In the genomic region with DNA sequence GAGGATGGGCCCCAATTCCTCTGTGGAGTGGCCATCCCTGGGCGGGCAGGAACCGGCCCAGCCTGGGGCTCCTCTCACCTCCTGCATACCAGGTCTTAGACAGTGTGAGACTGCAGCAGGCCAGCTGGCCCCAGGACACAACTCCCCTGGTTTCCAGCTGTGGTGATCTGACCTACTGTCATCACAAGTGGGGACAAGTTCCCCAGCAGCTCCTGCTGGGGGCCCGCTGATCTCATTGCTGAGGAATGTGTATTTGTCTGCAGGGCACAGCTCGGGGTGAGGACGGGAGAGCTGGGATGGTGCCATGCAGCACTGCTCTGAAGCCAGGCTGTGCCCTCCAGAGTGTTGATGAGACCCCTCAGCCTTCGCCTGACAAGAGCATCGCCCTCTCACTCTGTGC, we compare ENCODE assay signal across 13 mouse cellular contexts.
DNase-seq lines count a peak whose midpoint lies in the region; ATAC-seq and TF ChIP-seq lines count a peak whose summit lies in the region.
"Had no signal": no experiment of that assay in that cellular context is flagged by ENCODE, and none has a peak within 500 bp of the region (broad histone marks: within the 10 kb centered on the region; RNA-seq: fewer than 3 reads in every experiment).

No protein-coding gene starts in this region.

- peaks cover 10% of the 10 kb centered on the region for H3K4me1 ChIP-seq in forebrain, embryonic 10.5 days
- H3K4me1 ChIP-seq in forebrain, postnatal 0 days (ENCODE audit: insufficient read depth): no peaks in the 10 kb centered on the region
- peaks cover 5% of the 10 kb centered on the region; the same call in 1 of the 2 replicates for H3K4me1 ChIP-seq in kidney, embryonic 16.5 days (ENCODE audit: insufficient read depth, low read length)
- H3K4me1 ChIP-seq: forebrain, embryonic 15.5 days had no signal

- H3K36me3 ChIP-seq in forebrain, embryonic 10.5 days (replicated peaks): no peaks in the 10 kb centered on the region
- no peaks in the 10 kb centered on the region for H3K36me3 ChIP-seq in forebrain, postnatal 0 days (ENCODE audit: insufficient read depth)
- no peaks in the 10 kb centered on the region for H3K36me3 ChIP-seq in kidney, embryonic 16.5 days (ENCODE audit: insufficient read depth, low read length)
- H3K36me3 ChIP-seq: embryonic facial prominence, embryonic 13.5 days; forebrain, embryonic 15.5 days had no signal

- H3K9ac ChIP-seq in forebrain, postnatal 0 days: no peak overlapping the region
- H3K9ac ChIP-seq in kidney, embryonic 16.5 days (replicated peaks; ENCODE audit: low read length): no peak overlapping the region
- H3K9ac ChIP-seq: embryonic facial prominence, embryonic 13.5 days; forebrain, embryonic 15.5 days; liver, postnatal 0 days had no signal

- H3K27me3 ChIP-seq in forebrain, embryonic 10.5 days (ENCODE audit: poor library complexity, severe bottlenecking): no peaks in the 10 kb centered on the region
- H3K27me3 ChIP-seq in forebrain, postnatal 0 days (ENCODE audit: insufficient read depth, low read length): no peaks in the 10 kb centered on the region
- no peaks in the 10 kb centered on the region for H3K27me3 ChIP-seq in kidney, embryonic 16.5 days (ENCODE audit: insufficient read depth, low read length)
- H3K27me3 ChIP-seq: embryonic facial prominence, embryonic 13.5 days; forebrain, embryonic 15.5 days had no signal

- 62% methylated on average over 7 of the region's 7 CpGs for WGBS in forebrain, embryonic 10.5 days
- 64% methylated on average over 7 of the region's 7 CpGs for WGBS in forebrain, postnatal 0 days
- WGBS in kidney, embryonic 16.5 days: 49% methylated on average over 7 of the region's 7 CpGs

- H3K27ac ChIP-seq in forebrain, embryonic 10.5 days: 0 out of 2 replicates have a peak overlapping the region, but pooled peaks have one; percentile 35
- no peak overlapping the region for H3K27ac ChIP-seq in forebrain, postnatal 0 days (ENCODE audit: low read depth, low read length)
- no peak overlapping the region for H3K27ac ChIP-seq in kidney, embryonic 16.5 days (ENCODE audit: low read length)
- H3K27ac ChIP-seq: embryonic facial prominence, embryonic 13.5 days; forebrain, embryonic 15.5 days had no signal

- H3K9me3 ChIP-seq in forebrain, embryonic 10.5 days: no peaks in the 10 kb centered on the region
- H3K9me3 ChIP-seq in forebrain, postnatal 0 days (ENCODE audit: low read length): no peaks in the 10 kb centered on the region
- no peaks in the 10 kb centered on the region for H3K9me3 ChIP-seq in kidney, embryonic 16.5 days (ENCODE audit: low read length)
- H3K9me3 ChIP-seq: embryonic facial prominence, embryonic 13.5 days; forebrain, embryonic 15.5 days had no signal

- no peak overlapping the region for H3K4me2 ChIP-seq in forebrain, postnatal 0 days (ENCODE audit: low read depth)
- no peak overlapping the region for H3K4me2 ChIP-seq in kidney, embryonic 16.5 days (replicated peaks; ENCODE audit: low read depth, low read length)
- H3K4me2 ChIP-seq: embryonic facial prominence, embryonic 13.5 days; forebrain, embryonic 15.5 days had no signal

- intact Hi-C loops in heart, postnatal 10 days (cut with DNase I): no loop called here

- ATAC-seq in forebrain, postnatal 0 days: no peak
- ATAC-seq in kidney, embryonic 16.5 days (ENCODE audit: low FRiP score, low TSS enrichment): peak; percentile 54; the same call in 1 of the 2 replicates
- no peak for ATAC-seq in cerebellum, adult (ENCODE audit: insufficient number of reproducible peaks, low FRiP score, low TSS enrichment)
- ATAC-seq: activated CD4-positive, CD25-positive, alpha-beta regulatory T cell, adult 4 months; forebrain, embryonic 15.5 days; liver, postnatal 0 days had no signal

- DNase-seq in forebrain, embryonic 10.5 days (ENCODE audit: extremely low spot score, low spot score): no peak
- DNase-seq in forebrain, postnatal 0 days: no peak
- DNase-seq in kidney, postnatal 4 days: no peak
- peak; percentile 60 for DNase-seq in Muller cell, postnatal 12 days (ENCODE audit: inconsistent ontology term)
- DNase-seq in heart, postnatal 10 days: peak; percentile 52 to 62
- DNase-seq in ovary, postnatal 10 days (ENCODE audit: low spot score): no peak
- DNase-seq: cerebellum, adult 18-20 months; liver, postnatal 0 days had no signal

- no peak for TF ChIP-seq CTCF in forebrain, postnatal 0 days (IDR thresholded peaks at IDR 0.05; ENCODE audit: low read depth)

- H3K4me3 ChIP-seq in forebrain, embryonic 10.5 days: no peak overlapping the region
- H3K4me3 ChIP-seq in forebrain, postnatal 0 days (ENCODE audit: low read depth, low read length): no peak overlapping the region
- no peak overlapping the region for H3K4me3 ChIP-seq in kidney, embryonic 16.5 days (ENCODE audit: low read length)
- H3K4me3 ChIP-seq: embryonic facial prominence, embryonic 13.5 days; forebrain, embryonic 15.5 days had no signal

Comparison
In these comparisons a context has a peak if more than half of its experiments do, and no peak if none do; other contexts are left out.
1. DNase-seq: peak in Muller cell, postnatal 12 days (single experiment) and heart, postnatal 10 days (2 of 2); none in forebrain, embryonic 10.5 days (single experiment), forebrain, postnatal 0 days (single experiment), kidney, postnatal 4 days (0 of 2) and ovary, postnatal 10 days (single experiment).